Mouse (Mus musculus) B cell, adult 2 months (primary cell): ENCODE results near the gene Wapl.

Experiments
- DNase-seq, 2 experiments: peaks; one replicate each; pipeline ENCODE4 v3.0.0; 2022

Wapl gene

GRCm38 (mm10) chr14:34673395-34674228 is at the start of gene Wapl:
Gene Wapl, plus strand, starts transcription at chr14:34673928.
- peak; percentile 95 for DNase-seq

GRCm38 (mm10) chr14:34626824-34627223 is 46.9 kb upstream of the Wapl start:
- no peak for DNase-seq

DNA sequence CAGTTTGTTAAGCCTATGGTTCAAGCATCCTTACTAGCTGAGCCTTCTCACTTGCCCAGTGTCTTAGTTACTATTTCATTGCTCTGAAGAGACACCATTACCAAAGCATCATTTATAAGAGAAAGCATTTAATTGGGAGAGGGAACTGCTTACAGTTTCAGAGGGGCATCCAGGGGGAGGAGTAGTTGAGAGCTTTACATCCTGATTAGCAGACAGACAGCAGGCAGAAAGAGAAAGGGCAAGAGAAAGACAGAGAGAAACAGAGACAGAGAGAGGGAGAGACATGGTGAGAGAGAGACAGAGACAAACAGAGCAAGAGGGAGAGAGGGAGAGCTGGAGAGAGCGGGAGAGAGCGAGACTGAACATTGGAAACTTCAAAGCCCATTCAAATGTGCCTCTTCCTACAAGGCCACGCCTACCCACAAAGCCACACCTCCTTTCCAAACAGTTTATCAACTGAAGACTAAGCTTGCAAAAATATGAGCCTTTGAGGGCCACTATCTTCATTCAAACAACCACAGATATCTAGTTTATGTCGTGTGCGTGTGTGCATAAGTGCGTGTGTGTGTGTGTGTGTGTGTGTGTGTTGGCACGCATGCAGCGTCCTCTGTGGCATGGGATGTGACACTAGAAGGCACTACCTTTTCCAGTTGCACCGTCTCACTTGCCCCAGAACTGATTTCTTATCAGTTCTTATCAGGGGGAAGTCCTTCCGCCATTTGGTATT is 40.8 kb upstream of the Wapl start:
- no peak for DNase-seq

- DNase-seq = no peak
Measured at GRCm38 (mm10) chr14:34635192-34635591, 38.5 kb upstream of the Wapl start.

DNA sequence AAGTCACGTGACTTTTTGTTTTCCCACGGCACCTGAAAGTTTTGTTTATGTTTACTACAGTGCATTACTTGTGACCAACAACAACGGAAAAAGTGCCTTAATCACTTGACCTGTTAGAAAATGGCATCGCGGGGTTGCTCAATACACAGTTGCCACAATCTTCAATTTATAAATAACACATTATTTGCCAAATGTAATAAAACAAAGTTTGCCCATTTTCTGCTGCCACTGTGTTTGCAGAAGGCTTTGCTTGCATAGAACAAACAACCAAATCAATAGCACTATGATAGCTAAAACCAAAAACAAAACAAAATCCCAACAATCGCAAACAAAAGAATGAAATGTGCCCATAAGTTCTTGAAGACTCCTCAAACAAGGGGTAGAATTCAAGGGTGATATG is 38.0 kb upstream of the Wapl start:
- no peak for DNase-seq

- DNase-seq = no peak
Measured at GRCm38 (mm10) chr14:34644140-34644539, 29.6 kb upstream of the Wapl start.

GRCm38 (mm10) chr14:34647870-34648475 is 25.8 kb upstream of the Wapl start:
- no peak for DNase-seq

DNA sequence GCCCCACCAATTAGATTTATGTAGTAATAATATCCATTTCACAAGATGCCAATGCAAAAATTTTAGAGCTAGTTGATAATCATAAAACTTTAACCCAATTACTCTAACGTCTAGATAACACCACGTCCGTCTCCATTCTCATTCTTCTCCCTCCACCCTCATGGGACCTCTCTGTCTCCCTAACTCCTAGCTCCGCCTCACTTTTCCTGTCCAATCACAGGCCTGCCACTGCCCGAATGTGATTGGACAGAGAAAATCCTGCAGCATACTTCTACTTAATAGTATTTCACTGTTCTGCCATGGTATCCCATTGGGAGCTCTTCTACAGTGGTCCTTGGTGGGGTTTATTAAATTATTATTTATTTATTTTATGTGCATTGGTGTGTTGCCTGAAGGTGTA is 16.6 kb upstream of the Wapl start:
- DNase-seq = no peak

GRCm38 (mm10) chr14:34660351-34660787 is 13.4 kb upstream of the Wapl start:
- DNase-seq = no peak

- no peak for DNase-seq
Measured at GRCm38 (mm10) chr14:34660788-34661591, 12.7 kb upstream of the Wapl start.

DNA sequence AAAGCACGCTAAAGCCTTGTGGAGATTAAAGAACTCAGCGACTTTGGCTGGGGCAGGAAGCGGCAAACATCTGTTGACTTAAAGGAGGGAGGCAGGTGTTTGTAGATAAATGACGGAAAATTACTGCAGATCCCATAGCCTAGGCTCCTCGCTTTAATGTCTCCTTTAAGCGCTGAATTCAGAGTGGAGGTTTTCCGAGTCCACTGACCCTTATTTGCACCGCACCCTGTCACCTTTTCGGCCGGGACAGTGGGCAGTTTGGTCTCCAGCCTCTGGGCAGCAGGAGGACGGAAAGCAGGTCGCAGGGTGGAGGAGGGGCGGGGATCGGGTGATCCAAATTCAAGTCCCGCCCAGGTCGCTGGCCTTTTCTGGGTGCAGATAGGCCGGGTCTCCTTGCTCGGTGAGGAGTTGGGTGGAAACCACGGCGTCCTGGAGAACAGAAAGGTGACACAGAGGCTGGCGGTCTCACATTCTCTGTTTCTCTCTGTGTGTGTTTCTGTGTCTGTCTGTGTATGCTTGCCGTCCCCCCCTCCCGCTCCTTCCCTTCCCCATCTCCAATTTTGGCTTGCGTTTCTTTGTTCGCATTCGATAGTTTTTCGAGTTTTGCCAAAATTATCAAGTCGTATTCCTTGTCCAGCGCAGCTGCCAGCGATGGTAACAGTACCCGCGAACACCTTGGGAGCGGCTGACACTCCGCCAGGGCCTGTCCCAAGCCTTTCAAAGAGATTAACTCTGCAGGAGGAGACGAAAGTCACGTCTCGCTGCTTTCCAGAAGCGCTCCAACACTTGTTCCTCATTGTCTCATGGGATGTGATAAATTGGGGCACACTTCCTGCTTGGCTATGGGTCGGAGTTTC is 11.9 kb upstream of the Wapl start:
- DNase-seq = peak; percentile 16 to 22

- DNase-seq = no peak
Measured at GRCm38 (mm10) chr14:34662478-34662826, 11.3 kb upstream of the Wapl start.

DNA sequence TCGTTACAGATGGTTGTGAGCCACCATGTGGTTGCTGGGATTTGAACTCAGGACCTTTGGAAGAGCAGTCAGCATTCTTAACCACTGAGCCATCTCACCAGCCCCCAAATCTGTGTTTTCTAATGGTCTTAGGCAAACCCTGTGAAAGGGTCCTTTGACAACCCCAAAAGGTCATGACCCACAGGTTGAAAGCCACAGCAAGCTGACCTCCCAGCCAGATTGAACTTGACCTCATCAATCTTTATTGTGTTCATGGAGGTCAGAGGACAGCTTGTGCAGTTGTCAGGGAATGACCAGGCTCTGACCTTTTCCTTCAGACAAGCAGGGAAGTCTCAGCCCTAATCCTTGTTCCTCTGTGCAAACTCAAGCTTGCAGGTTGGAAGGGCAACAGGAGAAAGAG is 10.3 kb upstream of the Wapl start:
- no peak for DNase-seq

- DNase-seq = no peak
Measured at GRCm38 (mm10) chr14:34669082-34669481, 4.6 kb upstream of the Wapl start.

GRCm38 (mm10) chr14:34670256-34670655 is 3.5 kb upstream of the Wapl start:
- no peak for DNase-seq

DNA sequence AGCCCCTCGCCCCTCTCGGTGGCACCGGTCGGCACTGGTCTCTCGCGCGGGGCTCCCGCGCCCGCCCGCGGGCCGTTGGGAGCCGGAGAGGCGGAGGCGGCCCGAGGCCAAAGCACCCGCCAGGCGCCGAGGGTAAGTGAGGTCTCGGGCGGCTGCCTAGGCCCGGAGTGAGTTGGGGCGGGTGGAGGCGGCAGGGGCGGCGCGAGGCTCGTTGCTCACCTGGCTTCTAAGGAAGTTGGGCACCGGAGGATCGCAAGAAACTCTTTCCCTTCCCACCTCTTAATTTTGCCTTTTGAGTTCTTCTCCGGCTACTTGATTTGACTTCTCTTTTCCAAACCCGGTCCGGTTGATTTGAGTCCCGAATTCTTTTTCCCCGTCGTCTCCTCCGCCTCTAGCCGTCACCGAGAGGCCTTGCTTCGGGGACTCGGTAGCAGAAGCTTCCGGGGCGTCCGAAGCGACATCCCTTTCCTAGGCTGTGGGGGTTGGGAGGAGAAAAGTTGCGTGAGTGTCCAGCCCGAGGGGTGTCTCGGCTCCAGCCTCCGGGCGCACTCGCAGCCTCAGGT is 582 bp downstream of the Wapl start:
- peak; percentile 46 to 48 for DNase-seq

DNA sequence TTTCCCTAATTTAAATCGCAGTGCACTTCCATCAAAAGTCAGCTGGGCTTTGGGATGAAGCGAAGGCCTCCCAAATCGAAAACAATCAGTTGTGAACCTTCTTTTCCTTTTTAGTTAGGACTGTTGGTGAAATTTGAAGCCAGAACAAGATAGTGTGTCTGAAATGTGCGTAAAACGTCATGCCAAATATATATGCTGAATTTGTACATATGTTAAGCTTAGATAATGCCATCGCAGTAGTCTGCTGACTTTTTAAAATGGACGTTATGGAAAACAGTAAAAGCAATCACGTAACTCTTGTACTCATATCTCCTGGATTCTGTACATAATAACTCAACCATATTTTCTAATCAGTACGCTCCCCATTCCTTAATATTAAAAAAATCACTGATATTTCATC is 1.2 kb downstream of the Wapl start:
- no peak for DNase-seq

- DNase-seq = no peak
Measured at GRCm38 (mm10) chr14:34675347-34675865, 1.7 kb downstream of the Wapl start.

- DNase-seq = no peak
Measured at GRCm38 (mm10) chr14:34680815-34681214, 7.1 kb downstream of the Wapl start.

GRCm38 (mm10) chr14:34684989-34685388 is 11.3 kb downstream of the Wapl start:
- no peak for DNase-seq

- DNase-seq = no peak
Measured at GRCm38 (mm10) chr14:34693970-34694369, 20.2 kb downstream of the Wapl start.
